Mouse (Mus musculus) midbrain, embryonic 13.5 days (tissue): Measurements from ENCODE around the gene Cenpn. TPM values are rescaled to one million over a fixed set of nuclear protein-coding genes. Genes with fewer than 3 reads are reported as not detected.

Source experiments
- ATAC-seq: fragments of 200-750 bp; cut with Nextera tagmentation; 2 replicates; pipeline ENCODE4 v1.8.0; 2017; ENCODE audit warnings: mild to moderate bottlenecking, moderate TSS enrichment, moderate library complexity
- H3K27ac ChIP-seq: fragments of 300-500 bp; sonication (generic); 2 replicates; pipeline ENCODE4 v1.5.1; 2015; ENCODE audit warnings: inconsistent platforms, mild to moderate bottlenecking, moderate library complexity
- H3K27me3 ChIP-seq: fragments of 300-500 bp; sonication (generic); 2 replicates; pipeline ENCODE4 v1.6.1; 2015; ENCODE audit warnings: mild to moderate bottlenecking, inconsistent platforms
- H3K36me3 ChIP-seq: fragments of 300-500 bp; sonication (generic); 2 replicates; pipeline ENCODE4 v1.6.1; 2015; ENCODE audit warnings: mild to moderate bottlenecking, inconsistent platforms
- H3K4me1 ChIP-seq: fragments of 300-500 bp; sonication (generic); replicated peaks from 2 replicates; pipeline ENCODE4 v1.6.1; 2015; ENCODE audit warnings: inconsistent platforms
- H3K4me2 ChIP-seq: fragments of 300-500 bp; sonication (generic); replicated peaks from 2 replicates; pipeline ENCODE4 v1.6.1; 2015; ENCODE audit warnings: moderate library complexity, mild to moderate bottlenecking, inconsistent platforms
- H3K4me3 ChIP-seq: fragments of 300-500 bp; sonication (generic); replicated peaks from 2 replicates; pipeline ENCODE4 v1.5.1; 2015; ENCODE audit warnings: mild to moderate bottlenecking, inconsistent platforms
- H3K9ac ChIP-seq: fragments of 300-500 bp; sonication (generic); replicated peaks from 2 replicates; pipeline ENCODE4 v1.6.1; 2015; ENCODE audit warnings: mild to moderate bottlenecking, inconsistent platforms
- H3K9me3 ChIP-seq: fragments of 300-500 bp; sonication (generic); 2 replicates; pipeline ENCODE4 v1.6.1; 2016; ENCODE audit warnings: mild to moderate bottlenecking, inconsistent platforms
- WGBS: fragments of 180-500 bp; shearing (Covaris S2); methylation state at CpG from one replicate; pipeline ENCODE4 v1.1.7; 2015; 5-methylcytosine and 5-hydroxymethylcytosine counted together
- polyA plus RNA-seq: library from polyadenylated mRNA; unstranded; fragments of >200 nt; fragmentation: Nextera tagmentation; extraction: Ambion mirVana; gene quantifications from 2 replicates; pipeline ENCODE4 v1.2.1, GENCODE M21; 2015

Cenpn gene
- polyA plus RNA-seq, 1 experiment from 2014 or later = 18.5 TPM

- peak; percentile 88 for ATAC-seq
- under 1% methylated on average over 54 of the region's 62 CpGs for WGBS
These were observed 22.2 kb downstream of the Cenpn start for GRCm38 (mm10) chr8:116943555-116944384.

DNA sequence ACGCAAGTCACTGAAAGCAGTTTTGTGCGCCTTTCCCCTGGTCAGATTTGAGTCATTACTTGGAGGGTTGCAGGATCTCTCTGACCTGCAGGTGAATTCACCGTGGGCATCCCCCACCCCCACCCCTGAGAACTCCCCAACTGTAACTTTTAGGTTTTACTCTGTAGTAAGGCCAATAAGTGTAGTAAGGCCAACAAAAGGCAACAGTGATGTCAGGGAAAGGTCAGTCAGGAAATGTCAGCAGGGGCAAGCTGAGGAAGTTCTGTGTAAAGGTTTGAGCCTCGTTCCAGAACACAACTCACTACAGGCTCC is 22.8 kb downstream of the Cenpn start:
- no peak for ATAC-seq
- WGBS = 18% methylated on average over 4 of the region's 4 CpGs
- Histone ChIP-seq H3K4me1 (peaks cover 31% of the 10 kb centered on the region), H3K4me2 (peak overlapping the region; percentile 97), H3K4me3 (peak overlapping the region; percentile 90), H3K27ac (no peak overlapping the region), H3K27me3 (no peaks in the 10 kb centered on the region), H3K36me3 (0 out of 2 replicates have a peak, but pooled peaks cover 2% of the 10 kb centered on the region), H3K9ac (peak overlapping the region; percentile 93), H3K9me3 (no peaks in the 10 kb centered on the region)

More at GRCm38 (mm10) chr8:116943555-116944384, 22.2 kb downstream of the Cenpn start:
- Histone ChIP-seq H3K27me3 (no peaks in the 10 kb centered on the region), H3K9me3 (no peaks in the 10 kb centered on the region), H3K9ac (peak overlapping the region; percentile 93), H3K4me2 (peak overlapping the region; percentile 97), H3K4me3 (peak overlapping the region; percentile 90), H3K27ac (peak overlapping the region; percentile 56), H3K4me1 (peaks cover 31% of the 10 kb centered on the region), H3K36me3 (0 out of 2 replicates have a peak, but pooled peaks cover 2% of the 10 kb centered on the region)

DNA sequence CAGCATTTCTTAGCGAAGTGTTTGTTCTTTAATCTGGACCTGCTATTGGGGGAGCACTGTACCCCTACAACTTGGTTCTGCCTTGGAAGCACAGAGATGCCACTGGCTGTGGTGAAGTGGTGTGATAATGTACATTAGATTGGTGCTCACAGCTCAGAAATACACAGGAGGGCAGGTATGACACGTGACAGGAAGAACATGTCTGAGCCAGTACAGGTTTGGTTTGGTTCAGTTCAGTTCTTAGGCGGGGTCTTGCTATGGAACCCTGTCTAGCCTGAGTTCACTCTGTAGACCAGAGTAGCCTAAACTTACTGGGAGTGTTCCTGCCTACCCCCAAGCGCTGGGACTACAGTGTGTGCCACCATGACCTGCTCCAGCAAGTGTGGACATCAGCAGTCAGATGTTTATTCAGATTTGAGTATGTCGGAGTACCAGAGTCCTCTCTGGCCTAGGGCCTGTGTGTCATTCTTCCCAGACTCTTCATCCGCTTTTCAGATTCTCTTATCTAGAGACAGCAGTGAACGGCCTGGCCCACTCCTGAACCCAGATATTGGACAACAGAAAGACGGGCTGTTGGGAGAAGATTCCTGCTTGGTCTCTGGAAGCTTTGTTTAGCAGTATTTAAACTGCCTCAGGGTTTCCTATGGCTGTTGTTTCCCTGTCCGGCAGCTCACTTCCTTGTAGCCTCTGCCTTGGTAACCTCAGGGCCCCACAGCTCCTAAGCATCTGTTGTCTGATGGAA is 23.8 kb downstream of the Cenpn start:
- Histone ChIP-seq H3K4me2 (no peak overlapping the region), H3K27me3 (no peaks in the 10 kb centered on the region), H3K4me1 (peaks cover 31% of the 10 kb centered on the region), H3K4me3 (0 out of 2 replicates have a peak overlapping the region, but pooled peaks have one; percentile 90), H3K9me3 (no peaks in the 10 kb centered on the region), H3K27ac (no peak overlapping the region), H3K36me3 (0 out of 2 replicates have a peak, but pooled peaks cover 2% of the 10 kb centered on the region), H3K9ac (no peak overlapping the region)
- WGBS = 91% methylated on average over 9 of the region's 9 CpGs
- no peak for ATAC-seq

DNA sequence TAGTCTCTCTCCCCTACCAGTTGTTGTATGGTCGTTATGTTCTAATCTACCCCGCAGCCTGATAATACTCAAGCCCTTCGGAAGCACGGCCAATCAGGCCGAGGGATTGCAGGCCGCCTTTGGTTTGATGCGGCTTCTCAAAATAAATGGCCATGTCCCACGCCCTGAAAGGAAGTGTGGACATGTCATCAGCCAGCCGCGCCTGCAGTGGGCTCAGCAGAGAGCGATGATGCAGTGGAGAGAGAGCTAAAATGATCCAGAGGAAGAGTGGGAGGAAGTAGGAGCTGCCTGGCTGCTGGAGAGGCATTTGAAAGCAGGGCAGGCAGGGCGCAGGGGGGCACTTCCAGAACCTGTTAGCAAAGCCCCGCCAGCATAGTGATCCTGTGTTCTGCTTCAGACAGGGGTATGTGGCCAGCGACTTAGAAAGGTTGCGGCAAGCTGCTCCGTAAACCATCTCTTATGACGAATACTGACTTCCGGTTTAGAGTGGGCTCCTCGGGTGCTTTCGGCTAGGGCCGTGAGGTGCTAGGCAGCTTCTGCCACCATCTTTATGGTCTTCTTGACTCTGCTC is 24.8 kb downstream of the Cenpn start:
- ATAC-seq = no peak
- H3K27ac ChIP-seq = no peak overlapping the region
- no peaks in the 10 kb centered on the region for H3K9me3 ChIP-seq
- H3K9ac ChIP-seq = peak overlapping the region; percentile 14; the same call in 1 of the 2 replicates
- H3K4me1 ChIP-seq = peaks cover 31% of the 10 kb centered on the region
- 89% methylated on average over 21 of the region's 21 CpGs for WGBS
- 0 out of 2 replicates have a peak, but pooled peaks cover 2% of the 10 kb centered on the region for H3K36me3 ChIP-seq
- no peaks in the 10 kb centered on the region for H3K27me3 ChIP-seq
- no peak overlapping the region for H3K4me2 ChIP-seq
- no peak overlapping the region for H3K4me3 ChIP-seq

- H3K4me2 ChIP-seq = no peak overlapping the region
- H3K27ac ChIP-seq = no peak overlapping the region
- 88% methylated on average over 6 of the region's 6 CpGs for WGBS
- peak overlapping the region; percentile 14; the same call in 1 of the 2 replicates for H3K9ac ChIP-seq
- 0 out of 2 replicates have a peak, but pooled peaks cover 2% of the 10 kb centered on the region for H3K36me3 ChIP-seq
- H3K9me3 ChIP-seq = no peaks in the 10 kb centered on the region
- H3K27me3 ChIP-seq = no peaks in the 10 kb centered on the region
- ATAC-seq = no peak
- no peak overlapping the region for H3K4me3 ChIP-seq
- H3K4me1 ChIP-seq = peaks cover 31% of the 10 kb centered on the region
These were observed 25.3 kb downstream of the Cenpn start for GRCm38 (mm10) chr8:116946851-116947250.

- Histone ChIP-seq H3K4me2 (no peak overlapping the region), H3K4me1 (peaks cover 31% of the 10 kb centered on the region), H3K36me3 (peaks cover 2% of the 10 kb centered on the region; the same call in 1 of the 2 replicates), H3K27me3 (no peaks in the 10 kb centered on the region), H3K9me3 (no peaks in the 10 kb centered on the region), H3K9ac (no peak overlapping the region), H3K27ac (no peak overlapping the region), H3K4me3 (no peak overlapping the region)
- ATAC-seq = no peak
- WGBS = 96% methylated on average over 7 of the region's 7 CpGs
These were observed 26.1 kb downstream of the Cenpn start for GRCm38 (mm10) chr8:116947589-116947988.

DNA sequence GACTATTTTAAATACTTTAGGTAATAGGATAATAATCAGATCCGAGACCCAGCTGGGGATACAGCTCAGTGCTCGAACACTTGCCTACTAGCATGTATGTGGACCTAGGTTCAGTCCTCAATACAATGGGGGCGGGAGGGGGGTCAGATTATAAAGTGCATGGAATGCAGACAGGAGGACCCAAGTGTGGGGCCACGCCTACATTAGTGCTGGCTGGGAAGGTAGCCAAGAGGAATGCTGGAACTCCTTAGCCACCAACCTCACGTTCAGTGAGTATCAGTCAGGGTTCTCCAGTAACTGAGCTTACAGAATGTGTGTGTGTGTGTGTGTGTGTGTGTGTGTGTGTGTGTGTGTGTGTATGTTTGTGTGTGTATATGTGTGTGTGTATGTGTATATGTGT is 29.8 kb downstream of the Cenpn start:
- Histone ChIP-seq H3K36me3 (peaks cover 33% of the 10 kb centered on the region), H3K9me3 (no peaks in the 10 kb centered on the region), H3K9ac (no peak overlapping the region), H3K27me3 (no peaks in the 10 kb centered on the region), H3K4me1 (peaks cover 6% of the 10 kb centered on the region; the same call in 1 of the 2 replicates), H3K4me3 (no peak overlapping the region), H3K27ac (no peak overlapping the region), H3K4me2 (no peak overlapping the region)
- ATAC-seq = no peak
- 87% methylated on average over 5 of the region's 5 CpGs for WGBS

- Histone ChIP-seq H3K4me1 (peaks cover 2% of the 10 kb centered on the region; the same call in 1 of the 2 replicates), H3K9ac (no peak overlapping the region), H3K4me3 (no peak overlapping the region), H3K9me3 (no peaks in the 10 kb centered on the region), H3K36me3 (peaks cover 37% of the 10 kb centered on the region), H3K27me3 (no peaks in the 10 kb centered on the region), H3K4me2 (no peak overlapping the region), H3K27ac (no peak overlapping the region)
- ATAC-seq = no peak
- 97% methylated on average over 2 of the region's 2 CpGs for whole genome bisulfite sequencing
These were observed 30.2 kb downstream of the Cenpn start for GRCm38 (mm10) chr8:116951778-116952177.

DNA sequence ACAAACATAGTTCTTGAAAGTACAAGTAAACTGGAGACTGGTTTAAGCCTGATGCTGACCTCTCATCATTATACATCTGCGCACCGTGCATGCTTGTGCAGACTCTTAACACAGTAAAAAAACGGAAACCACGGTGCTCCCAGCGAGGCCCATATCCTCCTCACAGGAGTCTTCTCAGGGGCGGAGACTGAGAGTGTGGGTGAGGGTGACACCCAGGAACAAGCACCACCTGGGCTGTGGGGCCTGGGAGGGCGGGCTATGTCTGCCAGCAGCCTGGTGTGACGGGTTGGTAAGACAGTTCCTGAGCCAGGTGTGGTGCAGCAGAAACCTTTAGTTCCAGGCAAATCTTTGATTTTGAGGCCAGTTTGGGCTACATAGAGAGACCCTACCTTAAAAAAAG is 30.9 kb downstream of the Cenpn start:
- no peaks in the 10 kb centered on the region for H3K9me3 ChIP-seq
- 95% methylated on average over 8 of the region's 8 CpGs for WGBS
- no peak for ATAC-seq
- H3K36me3 ChIP-seq = peaks cover 43% of the 10 kb centered on the region
- no peaks in the 10 kb centered on the region for H3K27me3 ChIP-seq
- no peak overlapping the region for H3K4me3 ChIP-seq
- no peak overlapping the region for H3K9ac ChIP-seq
- no peak overlapping the region for H3K4me2 ChIP-seq
- H3K27ac ChIP-seq = no peak overlapping the region
- H3K4me1 ChIP-seq = no peaks in the 10 kb centered on the region

GRCm38 (mm10) chr8:116954415-116954814 is 32.9 kb downstream of the Cenpn start:
- no peak overlapping the region for H3K9ac ChIP-seq
- H3K27me3 ChIP-seq = no peaks in the 10 kb centered on the region
- peaks cover 63% of the 10 kb centered on the region for H3K36me3 ChIP-seq
- no peak overlapping the region for H3K4me2 ChIP-seq
- no peaks in the 10 kb centered on the region for H3K4me1 ChIP-seq
- WGBS = 93% methylated on average over 9 of the region's 9 CpGs
- no peak overlapping the region for H3K4me3 ChIP-seq
- ATAC-seq = no peak
- no peaks in the 10 kb centered on the region for H3K9me3 ChIP-seq
- H3K27ac ChIP-seq = no peak overlapping the region

- Histone ChIP-seq H3K4me3 (no peak overlapping the region), H3K27me3 (no peaks in the 10 kb centered on the region), H3K27ac (no peak overlapping the region), H3K9ac (no peak overlapping the region), H3K9me3 (no peaks in the 10 kb centered on the region), H3K4me2 (no peak overlapping the region), H3K4me1 (no peaks in the 10 kb centered on the region), H3K36me3 (peaks cover 10% of the 10 kb centered on the region)
- 87% methylated on average over 6 of the region's 6 CpGs for WGBS
- no peak for ATAC-seq
These were observed 48.0 kb downstream of the Cenpn start for GRCm38 (mm10) chr8:116969531-116969930.

- Histone ChIP-seq H3K36me3 (peaks cover 10% of the 10 kb centered on the region), H3K4me3 (no peak overlapping the region), H3K9ac (no peak overlapping the region), H3K27ac (no peak overlapping the region), H3K4me1 (peaks cover 13% of the 10 kb centered on the region), H3K4me2 (no peak overlapping the region), H3K9me3 (no peaks in the 10 kb centered on the region), H3K27me3 (no peaks in the 10 kb centered on the region)
- ATAC-seq = no peak
- 31% methylated on average over 5 of the region's 5 CpGs for WGBS
These were observed 53.5 kb downstream of the Cenpn start for GRCm38 (mm10) chr8:116975066-116975465.
